Mouse (Mus musculus): ENCODE measurements around the gene Parp2. TPM values are rescaled to one million over a fixed set of nuclear protein-coding genes. Genes with fewer than 3 reads are reported as not detected.
"Not testable (repeated sequence)": the region's sequence is repeated elsewhere in the genome, so short reads cannot be mapped to it uniquely, and the experiment has no call there.

The Parp2 gene
- polyA plus RNA-seq, 1 experiment from 2014 or later: 52.0 TPM

DNA sequence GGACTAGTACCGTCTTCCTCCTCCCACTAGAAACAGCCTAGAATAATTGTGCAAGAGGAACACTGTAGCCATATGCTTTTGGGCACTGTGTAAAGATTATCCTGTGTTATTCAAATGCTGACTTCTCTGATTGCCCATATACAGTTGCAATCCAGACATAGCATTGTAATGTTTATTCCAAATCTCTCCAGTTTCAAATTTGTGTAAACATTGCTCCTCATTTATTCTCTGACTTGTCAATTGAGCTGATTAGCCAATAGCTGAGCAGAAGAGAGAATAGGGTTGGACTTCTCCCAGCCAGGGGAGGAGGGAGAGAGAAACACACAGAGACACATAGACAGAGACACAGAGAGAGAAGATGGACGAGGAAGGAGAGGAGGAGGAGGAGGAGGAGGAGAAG lies 26.8 kb downstream of the Parp2 start:
- Histone ChIP-seq H3K4me3 (no peak overlapping the region), H3K9ac (no peak overlapping the region), H3K27ac (no peak overlapping the region), H3K9me3 (no peaks in the 10 kb centered on the region), H3K4me1 (no peaks in the 10 kb centered on the region), H3K27me3 (no peaks in the 10 kb centered on the region), H3K4me2 (no peak overlapping the region), H3K36me3 (peaks cover 3% of the 10 kb centered on the region; the same call in 1 of the 2 replicates)
- 47% methylated on average over 2 of the region's 2 CpGs for WGBS
- ATAC-seq (ENCODE audit: insufficient number of reproducible peaks, low FRiP score, low TSS enrichment, low read depth): no peak

DNA sequence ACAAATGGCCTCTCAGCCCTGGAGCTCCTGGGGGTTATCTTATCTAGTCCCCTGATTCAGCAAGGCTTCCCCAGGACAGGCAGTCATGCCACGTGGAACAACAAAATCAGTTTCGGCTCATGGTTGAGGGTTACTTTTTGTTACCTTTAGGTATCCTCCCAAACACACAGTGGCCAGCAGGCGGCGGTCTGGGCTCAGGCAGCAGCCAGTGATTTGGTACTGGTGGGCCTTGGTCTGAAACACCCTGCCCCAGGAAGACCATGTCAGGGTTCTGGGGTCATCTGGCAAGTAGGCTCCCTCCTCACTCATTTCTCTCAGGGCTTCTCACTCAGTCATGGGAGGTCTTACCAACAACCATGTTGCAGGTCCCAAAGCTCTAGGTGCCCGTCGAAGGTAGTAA lies 29.6 kb downstream of the Parp2 start:
- ATAC-seq (ENCODE audit: insufficient number of reproducible peaks, low FRiP score, low TSS enrichment, low read depth): no peak
- H3K9me3 ChIP-seq: no peaks in the 10 kb centered on the region
- 59% methylated on average over 6 of the region's 6 CpGs for whole genome bisulfite sequencing

DNA sequence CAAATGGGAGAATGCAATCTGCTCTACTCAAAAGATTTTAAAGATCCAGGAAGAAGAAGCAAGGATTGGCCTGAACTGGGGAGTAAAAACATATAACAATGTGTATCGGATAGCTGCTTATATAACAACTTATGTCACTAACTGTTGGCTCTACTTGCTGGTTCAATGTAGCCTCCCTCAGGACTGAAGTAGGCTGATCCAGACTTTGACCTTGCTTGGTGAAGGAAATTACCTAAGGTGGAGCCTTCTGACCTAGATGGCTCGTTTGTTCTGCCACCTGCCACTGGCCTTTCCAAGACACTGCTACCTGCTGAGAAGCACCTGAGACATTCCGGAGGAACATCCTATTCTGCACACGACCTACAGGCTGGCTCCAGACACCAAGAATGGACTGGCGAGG lies 48.1 kb downstream of the Parp2 start:
- no peaks in the 10 kb centered on the region for H3K4me1 ChIP-seq
- H3K9me3 ChIP-seq: no peaks in the 10 kb centered on the region
- peaks cover 36% of the 10 kb centered on the region for H3K36me3 ChIP-seq
- H3K9ac ChIP-seq: no peak overlapping the region
- H3K27ac ChIP-seq: no peak overlapping the region
- no peak for ATAC-seq (ENCODE audit: insufficient number of reproducible peaks, low FRiP score, low TSS enrichment, low read depth)
- 89% methylated on average over 5 of the region's 5 CpGs for WGBS
- H3K4me2 ChIP-seq: no peak overlapping the region
- H3K27me3 ChIP-seq: no peaks in the 10 kb centered on the region
- H3K4me3 ChIP-seq: no peak overlapping the region

More for the DNA sequence above, 29.6 kb downstream of the Parp2 start:
- no peak overlapping the region for H3K9ac ChIP-seq
- H3K36me3 ChIP-seq: peaks cover 6% of the 10 kb centered on the region; the same call in 1 of the 2 replicates
- no peak overlapping the region for H3K4me3 ChIP-seq
- no peak overlapping the region for H3K4me2 ChIP-seq
- no peaks in the 10 kb centered on the region for H3K27me3 ChIP-seq
- H3K27ac ChIP-seq: no peak overlapping the region
- H3K4me1 ChIP-seq: no peaks in the 10 kb centered on the region

DNA sequence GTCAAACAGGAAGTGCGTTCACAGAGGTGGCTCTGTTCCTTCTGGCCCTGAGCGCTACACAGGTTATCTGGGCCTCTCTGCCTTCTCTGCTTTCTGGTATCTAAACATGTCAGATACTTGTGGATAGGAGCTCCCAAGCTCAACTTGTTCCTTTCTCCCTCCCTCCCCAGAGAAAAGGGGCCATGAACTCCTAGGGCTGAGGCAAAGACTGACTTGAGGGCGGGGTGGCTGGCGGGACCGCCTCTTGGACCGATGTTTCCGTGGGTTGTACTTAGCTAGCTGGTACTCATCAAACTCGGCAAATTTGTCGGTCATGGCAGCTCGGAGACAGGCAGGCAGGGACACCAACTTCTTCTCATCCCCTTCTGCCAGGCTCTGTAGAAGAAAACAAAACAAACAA lies 55.0 kb downstream of the Parp2 start:
- ATAC-seq (ENCODE audit: insufficient number of reproducible peaks, low FRiP score, low TSS enrichment, low read depth): no peak
- no peaks in the 10 kb centered on the region for H3K4me1 ChIP-seq
- 88% methylated on average over 10 of the region's 10 CpGs for WGBS

DNA sequence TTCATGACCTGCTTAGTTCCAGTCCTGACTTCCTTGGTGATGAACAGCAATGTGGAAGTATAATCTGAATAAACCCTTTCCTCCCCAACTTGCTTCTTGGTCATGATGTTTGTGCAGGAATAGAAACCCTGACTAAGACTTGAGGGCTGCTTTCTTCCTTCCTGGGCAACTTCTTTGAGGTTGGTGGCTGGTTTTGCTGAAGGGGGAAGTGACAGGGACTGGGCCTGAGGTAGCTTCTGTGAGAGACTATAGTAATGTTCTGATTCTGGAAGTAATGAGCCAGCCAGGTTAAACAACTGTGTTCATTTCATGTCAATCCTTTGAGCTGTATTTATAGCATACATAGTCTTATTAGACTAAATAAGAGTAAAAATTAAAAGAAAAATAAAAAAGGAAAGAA lies 57.4 kb downstream of the Parp2 start:
- not testable (repeated sequence) for H3K27me3 ChIP-seq; H3K4me3 ChIP-seq; H3K4me2 ChIP-seq; H3K9ac ChIP-seq; H3K27ac ChIP-seq; ATAC-seq (ENCODE audit: insufficient number of reproducible peaks, low FRiP score, low TSS enrichment, low read depth); H3K4me1 ChIP-seq; H3K9me3 ChIP-seq
- peaks cover 27% of the 10 kb centered on the region; the same call in 1 of the 2 replicates for H3K36me3 ChIP-seq

More for the DNA sequence above, 55.0 kb downstream of the Parp2 start:
- Histone ChIP-seq H3K4me3 (no peak overlapping the region), H3K9me3 (no peaks in the 10 kb centered on the region), H3K36me3 (peaks cover 31% of the 10 kb centered on the region), H3K9ac (no peak overlapping the region), H3K4me2 (no peak overlapping the region), H3K27ac (no peak overlapping the region), H3K27me3 (no peaks in the 10 kb centered on the region)

DNA sequence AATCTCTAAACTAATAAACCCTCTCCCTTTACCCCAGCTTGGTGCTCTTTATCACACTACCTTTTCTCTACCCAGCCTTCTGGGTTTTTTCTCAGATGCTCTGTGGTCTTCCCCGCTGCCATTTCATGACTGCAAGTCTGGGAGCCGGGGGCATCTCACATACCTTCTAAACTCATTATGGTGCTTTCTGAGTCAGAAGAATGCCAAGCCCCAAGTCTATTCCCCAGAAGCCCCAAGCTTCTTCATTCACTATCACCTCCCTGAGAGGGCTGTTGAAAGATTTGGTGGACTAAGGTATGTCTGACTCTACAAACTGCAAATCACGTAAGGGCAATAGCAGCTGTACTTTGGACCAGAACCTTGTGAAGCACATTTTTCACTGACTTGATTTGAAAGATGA lies 59.3 kb downstream of the Parp2 start:
- ATAC-seq (ENCODE audit: insufficient number of reproducible peaks, low FRiP score, low TSS enrichment, low read depth): no peak
- Histone ChIP-seq H3K9me3 (no peaks in the 10 kb centered on the region), H3K9ac (no peak overlapping the region), H3K27ac (no peak overlapping the region), H3K4me1 (peaks cover 6% of the 10 kb centered on the region; the same call in 1 of the 2 replicates), H3K36me3 (peaks cover 18% of the 10 kb centered on the region; the same call in 1 of the 2 replicates), H3K4me2 (no peak overlapping the region), H3K27me3 (no peaks in the 10 kb centered on the region), H3K4me3 (no peak overlapping the region)
- 89% methylated on average over 3 of the region's 3 CpGs for WGBS

DNA sequence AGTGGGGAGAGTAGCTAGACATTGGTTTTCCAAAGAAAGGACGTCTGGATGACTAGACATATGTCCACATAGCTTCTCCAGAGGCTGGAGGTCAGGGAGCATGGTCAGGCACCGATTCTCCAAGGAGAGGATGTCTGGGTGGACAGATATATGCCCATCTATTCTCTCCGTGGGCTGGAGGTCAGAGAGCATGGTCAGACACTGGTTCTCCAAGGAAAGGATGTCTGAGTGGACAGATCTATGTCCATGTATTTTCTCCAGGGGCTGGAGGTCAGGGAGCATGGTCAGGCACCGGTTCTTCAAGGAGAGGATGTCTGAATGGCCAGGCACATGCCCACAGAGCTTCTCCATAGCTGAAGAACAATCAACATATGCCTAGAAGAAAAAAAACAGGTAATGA lies 60.6 kb downstream of the Parp2 start:
- Histone ChIP-seq H3K9ac (no peak overlapping the region), H3K27me3 (no peaks in the 10 kb centered on the region), H3K36me3 (peaks cover 13% of the 10 kb centered on the region; the same call in 1 of the 2 replicates), H3K4me3 (no peak overlapping the region), H3K9me3 (no peaks in the 10 kb centered on the region), H3K4me1 (peaks cover 6% of the 10 kb centered on the region; the same call in 1 of the 2 replicates), H3K27ac (no peak overlapping the region), H3K4me2 (no peak overlapping the region)
- no peak for ATAC-seq (ENCODE audit: insufficient number of reproducible peaks, low FRiP score, low TSS enrichment, low read depth)
- 80% methylated on average over 4 of the region's 4 CpGs for WGBS

DNA sequence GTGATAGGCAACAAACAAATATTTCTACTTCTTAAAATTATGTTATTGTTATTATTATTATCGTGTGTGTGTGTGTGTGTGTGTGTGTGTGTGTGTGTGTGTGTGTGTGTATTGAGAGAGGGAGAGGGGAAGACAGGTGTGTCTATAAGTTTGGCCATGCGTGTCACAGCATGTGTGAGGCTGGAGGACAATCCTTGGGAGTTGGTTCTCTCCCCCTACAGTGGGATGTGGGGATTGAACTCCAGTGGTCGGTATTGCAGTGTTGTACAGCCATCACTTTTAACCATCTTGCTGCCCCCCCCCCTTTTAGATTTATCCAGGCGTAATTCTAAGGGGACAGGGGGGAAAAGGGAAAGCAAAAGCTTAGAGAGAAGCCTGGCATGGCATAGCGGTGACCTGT lies 61.0 kb downstream of the Parp2 start:
- no peak overlapping the region for H3K4me2 ChIP-seq
- no peak overlapping the region for H3K9ac ChIP-seq
- no peaks in the 10 kb centered on the region for H3K27me3 ChIP-seq
- WGBS: 94% methylated on average over 5 of the region's 5 CpGs
- H3K27ac ChIP-seq: no peak overlapping the region
- H3K9me3 ChIP-seq: no peaks in the 10 kb centered on the region
- H3K4me1 ChIP-seq: peaks cover 6% of the 10 kb centered on the region; the same call in 1 of the 2 replicates
- H3K36me3 ChIP-seq: peaks cover 13% of the 10 kb centered on the region; the same call in 1 of the 2 replicates
- no peak overlapping the region for H3K4me3 ChIP-seq
- ATAC-seq (ENCODE audit: insufficient number of reproducible peaks, low FRiP score, low TSS enrichment, low read depth): no peak

DNA sequence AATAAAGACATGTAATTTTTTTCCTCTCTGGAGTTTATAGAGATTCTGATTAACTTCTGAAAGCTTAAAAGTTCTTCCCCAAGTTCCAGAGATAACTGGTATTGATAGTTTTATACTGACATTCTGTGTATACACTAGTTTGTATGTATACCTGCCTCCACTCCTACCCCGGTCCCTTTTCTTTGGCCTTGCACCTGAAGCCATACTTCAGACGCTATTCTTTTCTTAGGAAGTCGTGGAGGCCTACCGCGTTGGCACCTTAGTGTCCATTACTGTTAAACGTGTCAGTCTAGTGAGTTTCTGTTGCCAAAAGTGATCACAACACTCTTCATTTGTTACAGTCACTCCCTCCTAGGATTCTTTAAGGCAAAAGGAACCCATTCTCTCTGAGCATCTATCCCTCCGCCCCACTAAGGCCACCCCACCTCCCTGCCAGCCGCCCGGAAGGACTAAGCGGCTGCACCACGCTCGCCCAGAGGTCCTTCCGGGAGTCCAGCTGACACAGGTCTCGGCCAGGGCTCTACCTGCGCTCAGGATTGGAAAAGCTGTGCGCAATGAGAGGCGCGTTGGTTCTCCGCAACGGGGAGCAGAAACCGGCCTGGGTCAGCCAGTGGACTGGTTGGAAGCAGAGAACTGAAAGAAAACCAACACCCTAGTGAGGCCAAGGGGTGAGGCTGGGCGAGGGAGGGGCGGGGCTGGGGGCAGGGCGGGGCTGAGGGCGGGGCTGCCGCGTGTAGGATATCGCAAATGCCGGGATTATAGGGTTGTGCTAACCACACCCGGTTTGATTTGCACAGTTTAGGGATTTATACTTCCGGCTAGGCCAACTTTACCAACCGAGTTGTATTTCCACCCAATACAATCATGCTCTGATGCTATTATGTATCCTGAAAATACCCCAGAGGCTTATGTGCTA lies 62.5 kb downstream of the Parp2 start, which contains the start of gene Tep1:
Gene Tep1 (minus strand): TSS at position 672 of the 916 bp plus-strand sequence.
- H3K9me3 ChIP-seq: no peaks in the 10 kb centered on the region
- WGBS: 7% methylated on average over 31 of the region's 32 CpGs
- peak within 1 kb of the TSS; percentile 60 for H3K4me2 ChIP-seq
- H3K27me3 ChIP-seq: no peaks in the 10 kb centered on the region
- peak within 1 kb of the TSS; percentile 34 for H3K9ac ChIP-seq
- peak within 1 kb of the TSS; percentile 50 for H3K4me3 ChIP-seq
- peaks cover 13% of the 10 kb centered on the region; the same call in 1 of the 2 replicates for H3K36me3 ChIP-seq
- peak within 1 kb of the TSS; percentile 76 for H3K27ac ChIP-seq
- ATAC-seq (ENCODE audit: insufficient number of reproducible peaks, low FRiP score, low TSS enrichment, low read depth): peak; percentile 85
- H3K4me1 ChIP-seq: peaks cover 6% of the 10 kb centered on the region; the same call in 1 of the 2 replicates

DNA sequence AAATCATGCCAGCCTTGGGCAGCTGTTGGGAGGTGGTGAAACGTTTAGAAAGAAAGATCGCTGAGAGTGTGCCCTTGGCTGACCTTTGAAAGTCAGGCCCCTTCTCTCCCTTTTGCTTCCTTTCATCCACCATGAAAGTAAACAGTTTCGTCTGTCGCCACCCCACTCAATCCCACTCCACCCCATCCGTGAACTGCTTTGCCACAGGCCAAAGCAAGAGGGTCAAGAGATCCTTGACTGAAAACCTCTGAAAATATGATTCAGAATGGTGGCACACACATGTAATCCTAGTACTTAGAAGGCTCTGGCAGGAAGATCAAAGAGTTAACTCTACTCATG lies 63.1 kb downstream of the Parp2 start:
- Histone ChIP-seq H3K9me3 (no peaks in the 10 kb centered on the region), H3K4me2 (peak overlapping the region; percentile 60), H3K4me3 (peak overlapping the region; percentile 50), H3K36me3 (peaks cover 8% of the 10 kb centered on the region; the same call in 1 of the 2 replicates), H3K27me3 (no peaks in the 10 kb centered on the region), H3K4me1 (peaks cover 6% of the 10 kb centered on the region; the same call in 1 of the 2 replicates), H3K9ac (peak overlapping the region; percentile 34; the same call in 1 of the 2 replicates), H3K27ac (peak overlapping the region; percentile 76)
- no peak for ATAC-seq (ENCODE audit: insufficient number of reproducible peaks, low FRiP score, low TSS enrichment, low read depth)
- 19% methylated on average over 5 of the region's 5 CpGs for WGBS
